Mouse (Mus musculus): ENCODE data around the gene Hoxd8.

The Hoxd8 gene

GRCm38 (mm10) chr2:74734996-74735811, 30.8 kb downstream of the Hoxd8 start:
- no peak for DNase-seq (ENCODE audit: low spot score in 2 of 2)

DNA sequence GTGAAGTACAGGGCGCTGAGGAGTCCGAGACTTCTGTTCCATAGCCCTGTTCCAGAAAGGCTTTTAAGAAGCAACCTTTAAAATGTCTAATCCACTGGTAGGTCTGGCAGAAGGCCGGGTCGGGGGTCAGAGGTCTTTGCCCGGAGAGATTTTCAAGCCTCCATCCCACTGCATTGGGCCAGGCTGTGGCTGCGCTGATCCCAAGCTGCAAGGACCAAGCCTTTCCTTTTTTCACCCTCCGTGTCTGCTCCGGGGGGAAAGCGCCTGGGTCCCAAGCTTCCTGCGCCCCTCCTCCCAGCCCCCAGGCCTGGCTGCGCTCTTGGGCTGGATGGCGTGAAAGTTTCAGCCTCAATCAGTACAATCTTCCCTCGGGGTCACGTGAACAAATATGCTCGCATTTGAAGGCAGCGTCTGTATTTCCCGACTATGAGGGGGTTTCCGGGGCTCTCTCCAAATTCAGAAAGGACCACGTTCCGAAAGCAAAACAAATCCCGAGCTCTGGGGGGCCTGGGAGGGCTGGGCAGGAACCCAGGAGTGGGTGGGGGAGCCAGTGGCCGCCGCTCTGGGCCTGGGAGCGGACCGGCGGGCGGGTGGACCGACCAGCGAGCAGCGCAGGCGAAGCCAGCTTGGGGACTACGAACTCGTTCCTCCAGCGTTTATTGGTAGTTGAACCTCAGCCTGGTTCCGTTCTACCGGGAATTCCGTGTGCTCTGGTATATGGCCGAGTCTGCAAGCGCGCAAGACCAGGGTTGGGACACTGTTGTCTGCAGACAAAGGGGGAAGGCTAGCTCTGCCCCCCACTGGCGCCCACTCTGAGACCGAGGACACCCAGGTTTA, 31.7 kb downstream of the Hoxd8 start:
- no peak for DNase-seq (ENCODE audit: low spot score in 2 of 2)

- DNase-seq (ENCODE audit: low spot score in 2 of 2) = no peak
Observed at GRCm38 (mm10) chr2:74736688-74737577, 32.5 kb downstream of the Hoxd8 start.

- DNase-seq (ENCODE audit: low spot score in 2 of 2) = no peak
Observed at GRCm38 (mm10) chr2:74737578-74738070, 33.2 kb downstream of the Hoxd8 start.

DNA sequence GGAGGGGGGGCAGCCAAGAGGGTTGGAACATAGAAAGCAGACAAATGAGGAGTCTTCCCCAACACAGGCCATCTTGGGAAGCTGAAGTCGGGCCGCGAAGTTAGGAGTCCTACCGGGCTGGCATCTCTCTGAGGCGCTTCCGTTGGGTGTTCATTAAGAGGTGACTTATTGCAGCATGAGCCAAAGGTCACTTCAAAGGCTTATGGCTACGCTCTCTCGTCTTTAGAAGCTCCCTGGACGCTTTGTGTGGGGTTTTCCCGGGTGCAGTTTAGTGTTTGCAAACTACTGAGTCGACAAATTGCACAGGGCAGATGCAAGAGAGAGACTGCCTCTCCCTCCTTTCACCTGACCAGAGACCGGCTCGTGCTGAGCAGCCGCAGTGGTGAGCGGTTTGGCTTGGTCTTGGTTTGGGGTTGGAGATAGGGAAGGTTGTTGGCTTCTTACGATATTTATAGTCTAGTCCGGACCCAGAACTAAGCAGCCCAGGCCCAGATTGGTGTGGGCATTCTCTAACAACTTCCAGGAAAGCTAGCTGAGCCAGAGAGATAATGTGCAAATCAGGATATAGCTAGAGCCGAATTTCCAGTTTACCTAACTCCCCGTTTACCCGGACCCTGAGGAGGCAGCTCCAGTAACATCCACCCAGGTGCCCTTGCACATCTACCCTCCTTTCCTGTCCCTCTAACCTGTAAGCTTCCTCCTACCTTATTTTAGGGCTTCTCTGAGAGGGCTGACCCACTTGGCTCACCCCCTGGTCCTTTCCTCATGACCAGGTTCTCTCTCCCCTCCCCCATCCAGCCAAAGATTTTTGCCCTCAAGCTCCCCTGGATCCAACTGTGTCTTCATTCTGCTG, 34.4 kb downstream of the Hoxd8 start:
- no peak for DNase-seq (ENCODE audit: low spot score in 2 of 2)

GRCm38 (mm10) chr2:74739476-74739800, 35.0 kb downstream of the Hoxd8 start:
- DNase-seq (ENCODE audit: low spot score in 2 of 2) = no peak

DNA sequence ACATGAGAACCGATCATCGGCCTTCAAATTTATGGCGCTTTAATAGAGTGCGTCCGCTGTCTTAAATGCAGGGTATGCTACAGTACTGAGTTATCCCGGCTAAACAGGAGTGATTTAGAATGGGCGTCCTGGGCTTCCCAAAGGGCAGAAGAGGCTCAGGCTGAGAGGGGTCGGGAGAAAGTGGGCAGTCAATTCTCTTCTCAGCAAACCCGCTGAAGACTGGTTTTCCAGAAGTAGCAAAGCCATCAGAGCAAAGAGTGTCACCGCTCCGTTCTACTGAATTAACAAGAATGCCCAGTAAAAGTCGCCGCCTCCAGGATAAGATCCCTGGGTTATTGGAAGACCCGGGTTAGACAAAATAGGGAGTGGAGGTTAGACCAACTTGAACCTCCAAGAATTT, 35.5 kb downstream of the Hoxd8 start:
- DNase-seq (ENCODE audit: low spot score in 2 of 2) = no peak

DNA sequence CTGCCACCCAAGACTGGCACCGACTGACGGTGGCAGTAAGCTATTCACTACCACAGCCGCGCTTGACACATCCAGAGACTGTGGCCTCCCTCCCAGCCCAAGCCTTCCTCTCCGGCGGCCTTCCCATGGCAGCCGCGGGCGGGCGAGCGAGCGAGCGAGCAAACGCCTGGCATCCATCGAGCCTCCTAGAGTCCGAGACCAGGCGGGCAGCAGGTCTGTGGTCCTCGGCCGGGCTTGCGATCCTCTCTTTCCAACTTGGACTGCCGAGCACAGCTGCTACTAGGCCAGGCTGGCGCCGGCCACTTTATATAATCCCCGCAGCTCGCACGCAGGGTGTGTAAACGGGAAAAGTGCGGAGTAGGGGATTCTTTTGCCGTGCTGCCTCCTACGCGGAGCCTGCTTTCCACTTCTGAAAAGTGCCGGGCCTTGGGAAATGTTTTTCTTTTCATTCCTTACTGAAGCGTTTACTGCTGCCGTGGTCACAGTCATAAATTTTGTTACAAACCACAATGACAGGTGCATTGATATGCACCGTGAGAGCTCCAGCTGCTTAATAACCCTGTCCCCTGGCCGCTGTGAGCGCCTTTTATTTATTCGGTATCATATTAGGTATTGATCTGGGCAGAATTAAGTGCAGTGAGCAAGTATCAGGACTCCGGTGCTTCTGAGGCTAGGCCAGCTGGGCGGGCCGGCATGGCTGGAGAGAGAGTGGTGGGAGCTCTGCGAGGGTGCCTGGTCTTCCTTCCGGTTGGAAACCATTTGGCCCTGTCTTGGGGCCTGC, 36.1 kb downstream of the Hoxd8 start:
- no peak for DNase-seq (ENCODE audit: low spot score in 2 of 2)

DNA sequence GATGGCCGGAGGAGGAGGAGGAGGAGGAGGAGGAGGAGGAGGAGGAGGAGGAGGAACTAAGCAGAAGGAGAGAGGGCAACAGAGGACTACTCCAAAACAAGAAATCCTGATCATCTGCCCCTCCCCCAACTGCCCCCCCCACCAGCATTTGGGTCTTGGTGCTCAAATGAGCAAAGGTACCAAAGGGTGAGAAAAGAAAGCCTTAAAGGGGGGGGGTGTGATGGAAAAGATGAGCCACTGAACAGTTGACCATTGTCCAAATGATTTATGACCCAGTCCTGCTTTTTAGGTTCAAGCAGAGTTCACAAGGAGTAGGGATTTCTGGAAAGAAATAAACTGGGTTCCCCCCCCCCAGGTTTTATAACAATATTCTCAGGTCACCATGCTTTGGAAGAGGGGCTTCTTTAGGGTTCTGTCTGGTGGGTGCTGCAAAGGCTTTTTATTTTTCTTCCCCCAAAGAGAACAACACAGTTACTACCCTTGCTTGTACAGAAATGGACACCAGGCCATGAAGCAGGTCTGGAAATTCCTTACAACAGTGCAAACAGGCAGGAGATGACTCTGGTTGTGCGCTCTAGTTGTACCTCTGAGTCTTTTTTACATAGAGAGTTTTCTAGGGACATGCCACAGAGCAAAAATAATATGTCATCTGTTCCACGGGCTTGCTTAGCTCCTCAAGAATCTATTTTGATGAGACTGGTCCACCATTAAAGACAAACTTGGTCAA, 37.0 kb downstream of the Hoxd8 start:
- no peak for DNase-seq (ENCODE audit: low spot score in 2 of 2)

DNA sequence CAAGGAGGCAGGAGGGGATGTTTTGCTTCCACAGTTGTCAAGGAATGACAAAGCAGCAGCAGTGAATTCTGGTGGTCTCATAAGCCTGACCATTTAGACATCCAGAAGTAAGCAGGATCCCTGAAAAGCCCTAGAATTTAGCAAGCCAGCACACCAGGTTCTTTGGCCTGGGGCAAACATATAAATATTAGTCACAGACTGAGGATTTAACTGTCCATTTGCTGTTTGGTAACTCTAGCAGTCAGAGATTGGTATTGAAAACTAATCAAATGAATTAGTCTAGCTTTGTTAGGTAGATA, 37.5 kb downstream of the Hoxd8 start:
- no peak for DNase-seq (ENCODE audit: low spot score in 2 of 2)

GRCm38 (mm10) chr2:74745540-74746297, 41.3 kb downstream of the Hoxd8 start:
- no peak for DNase-seq (ENCODE audit: low spot score in 2 of 2)

DNA sequence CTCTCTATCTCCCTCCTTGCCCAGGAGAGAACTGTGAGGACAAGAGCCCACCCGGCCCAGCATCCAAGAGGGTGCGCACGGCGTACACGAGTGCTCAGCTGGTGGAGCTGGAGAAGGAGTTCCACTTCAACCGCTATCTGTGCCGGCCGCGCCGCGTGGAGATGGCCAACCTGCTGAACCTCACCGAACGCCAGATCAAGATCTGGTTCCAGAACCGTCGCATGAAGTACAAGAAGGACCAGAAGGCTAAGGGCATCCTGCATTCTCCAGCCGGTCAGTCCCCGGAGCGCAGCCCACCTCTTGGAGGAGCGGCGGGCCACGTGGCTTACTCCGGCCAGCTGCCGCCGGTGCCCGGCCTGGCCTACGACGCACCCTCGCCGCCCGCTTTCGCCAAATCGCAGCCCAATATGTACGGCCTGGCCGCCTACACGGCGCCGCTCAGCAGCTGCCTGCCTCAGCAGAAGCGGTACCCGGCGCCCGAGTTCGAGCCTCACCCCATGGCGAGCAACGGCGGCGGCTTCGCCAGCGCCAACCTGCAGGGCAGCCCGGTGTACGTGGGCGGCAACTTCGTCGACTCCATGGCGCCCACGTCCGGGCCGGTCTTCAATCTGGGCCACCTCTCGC, 42.0 kb downstream of the Hoxd8 start:
- DNase-seq (ENCODE audit: low spot score in 2 of 2) = no peak

DNA sequence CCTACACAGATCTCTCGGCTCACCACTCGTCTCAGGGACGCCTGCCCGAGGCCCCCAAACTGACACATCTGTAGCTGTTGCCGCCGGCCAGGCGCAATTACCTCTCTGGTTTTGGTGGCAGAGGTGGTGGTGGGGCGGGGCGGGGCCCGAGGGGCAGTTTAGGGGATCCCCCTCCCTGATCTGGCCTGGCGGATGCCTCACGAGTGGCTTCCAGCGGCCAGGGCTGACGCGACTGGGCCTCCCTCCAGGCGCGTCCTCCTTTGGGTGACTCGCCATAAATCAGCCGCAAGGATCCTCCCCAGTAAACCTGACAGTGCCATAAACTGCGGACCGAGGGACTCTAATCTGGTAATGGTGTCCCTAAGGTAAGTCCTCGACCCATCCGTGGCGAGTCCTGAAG, 42.6 kb downstream of the Hoxd8 start:
- DNase-seq (ENCODE audit: low spot score in 2 of 2) = no peak

GRCm38 (mm10) chr2:74747661-74748141, 43.3 kb downstream of the Hoxd8 start:
- no peak for DNase-seq (ENCODE audit: low spot score in 2 of 2)

DNA sequence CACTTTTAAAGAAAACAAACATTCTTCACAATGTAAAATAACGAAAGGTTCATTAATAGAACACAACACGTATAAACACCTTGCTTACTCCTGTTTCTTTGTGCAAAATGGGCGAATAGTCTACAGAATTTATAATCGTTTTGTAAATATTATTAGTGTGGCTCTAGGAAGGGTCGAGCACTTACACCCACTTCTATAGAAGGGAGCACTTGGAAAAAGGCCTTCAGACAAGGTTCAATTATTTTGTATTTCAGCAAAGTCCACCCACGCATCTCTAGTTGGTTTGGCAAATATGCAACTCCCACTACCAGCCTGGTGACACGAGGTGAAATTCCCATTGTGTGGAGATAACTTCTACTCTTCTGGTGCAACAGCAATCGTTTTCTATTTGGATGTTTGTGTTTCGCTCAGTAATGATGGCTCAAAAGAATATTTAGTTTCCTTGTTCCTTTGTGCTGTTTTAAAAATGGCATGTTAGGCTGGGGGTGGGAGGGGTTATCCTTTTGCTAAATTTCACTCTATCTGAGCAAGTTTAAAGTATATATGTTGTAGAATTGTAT, 44.1 kb downstream of the Hoxd8 start:
- DNase-seq (ENCODE audit: low spot score in 2 of 2) = no peak

- no peak for DNase-seq (ENCODE audit: low spot score in 2 of 2)
Observed at GRCm38 (mm10) chr2:74749337-74750121, 45.1 kb downstream of the Hoxd8 start.

GRCm38 (mm10) chr2:74750731-74751250, 46.4 kb downstream of the Hoxd8 start:
- DNase-seq (ENCODE audit: low spot score in 2 of 2) = no peak
